Mouse (Mus musculus) gastrocnemius, postnatal 36 days (tissue): ENCODE measurements around the gene Vmn1r85. TPM values are rescaled to one million over a fixed set of nuclear protein-coding genes. Genes with fewer than 3 reads are reported as not detected.

Experiments
- DNase-seq, 2 experiments: peaks; one replicate each; pipeline ENCODE4 v3.0.0; 2022
- intact Hi-C: fragments of 180-260 bp; cut with DNase I; formaldehyde crosslinking; loops from one replicate; pipeline ENCODE4 v1.15.1; 2025
- total RNA-seq, 2 experiments: library from RNA; stranded (reverse); gene quantifications; 2 replicates each; pipeline ENCODE4 v1.2.3; 2021

The Vmn1r85 gene
- total RNA-seq, 2 experiments from 2014 or later, result not detected

GRCm38 (mm10) chr7:13039181-13039580, 55.8 kb downstream of the Vmn1r85 start:
- intact Hi-C loops, result no loop called here
- no peak for DNase-seq

- no peak for DNase-seq
- intact Hi-C loops, result no loop called here
Measured at GRCm38 (mm10) chr7:13038621-13039169, 56.3 kb downstream of the Vmn1r85 start.

GRCm38 (mm10) chr7:13037901-13038555, 56.9 kb downstream of the Vmn1r85 start, which contains the start of gene Ube2m:
Gene Ube2m, minus strand, starts transcription at chr7:13038275.
- intact Hi-C loops, result no loop called here
- peak; percentile 97 to 98 for DNase-seq

- intact Hi-C loops, result no loop called here
- DNase-seq, result peak in 1 of 2 experiments; percentile 36
Measured at GRCm38 (mm10) chr7:13037366-13037765, 57.6 kb downstream of the Vmn1r85 start.

GRCm38 (mm10) chr7:13036806-13037205, 58.2 kb downstream of the Vmn1r85 start:
- intact Hi-C loops, result no loop called here
- no peak for DNase-seq

- intact Hi-C loops, result no loop called here
- no peak for DNase-seq
Measured at GRCm38 (mm10) chr7:13035211-13035855, 59.6 kb downstream of the Vmn1r85 start.

GRCm38 (mm10) chr7:13034148-13034977, 60.6 kb downstream of the Vmn1r85 start, which contains the start of gene Chmp2a:
Gene Chmp2a, minus strand, starts transcription at chr7:13034807.
- peak; percentile 95 to 96 for DNase-seq
- intact Hi-C loops, result no loop called here

GRCm38 (mm10) chr7:13033451-13034147, 61.4 kb downstream of the Vmn1r85 start:
- intact Hi-C loops, result no loop called here
- DNase-seq, result no peak

Other genes with a start within 250 kb of the Vmn1r85 start
- gene Zfp128, start 214.0 kb downstream of the Vmn1r85 start, total RNA-seq, result 1 to 10 TPM; 1.3 to 2.0 TPM
- gene Zscan22, start 197.4 kb downstream of the Vmn1r85 start, total RNA-seq, result 1 to 10 TPM; 2.4 to 2.8 TPM
- gene Rps5, start 172.9 kb downstream of the Vmn1r85 start, total RNA-seq, result 100 to 1,000 TPM; 473 to 557 TPM
- under 1 TPM; 0.22 to 0.51 TPM for gene Rnf225, start 167.8 kb downstream of the Vmn1r85 start, total RNA-seq
- 1 to 10 TPM; 1.7 to 2.2 TPM for gene Zfp324, start 129.3 kb downstream of the Vmn1r85 start, total RNA-seq
- 1 to 10 TPM; 1.7 to 2.5 TPM for gene Zfp446, start 117.3 kb downstream of the Vmn1r85 start, total RNA-seq
- not detected for gene Slc27a5, start 97.0 kb downstream of the Vmn1r85 start, total RNA-seq
- 10 to 100 TPM; 62.1 to 63.2 TPM for gene Trim28, start 96.1 kb downstream of the Vmn1r85 start, total RNA-seq
- gene Zbtb45, start 85.1 kb downstream of the Vmn1r85 start, total RNA-seq, result 1 to 10 TPM; 3.9 to 4.0 TPM
- gene Chmp2a, start 60.4 kb downstream of the Vmn1r85 start, total RNA-seq, result 10 to 100 TPM; 68.7 to 83.7 TPM
- 100 to 1,000 TPM; 131 TPM for gene Ube2m, start 56.9 kb downstream of the Vmn1r85 start, total RNA-seq
- gene Mzf1, start 40.4 kb downstream of the Vmn1r85 start, total RNA-seq, result under 1 TPM; 0.57 to 0.74 TPM
- not detected for gene Vmn1r86, start 24.7 kb upstream of the Vmn1r85 start, total RNA-seq
- not detected for gene Vmn1r87, start 45.0 kb upstream of the Vmn1r85 start, total RNA-seq
- under 1 TPM in 1 of 2 experiments, not detected in 1; 0.13 TPM for gene Vmn1r88, start 64.4 kb upstream of the Vmn1r85 start, total RNA-seq
- gene Vmn1r89, start 117.8 kb upstream of the Vmn1r85 start, total RNA-seq, result not detected
- gene Lig1, start 182.1 kb upstream of the Vmn1r85 start, total RNA-seq, result 1 to 10 TPM; 1.6 to 1.7 TPM
- 1 to 10 TPM; 9.0 to 9.8 TPM for gene Zswim9, start 183.5 kb upstream of the Vmn1r85 start, total RNA-seq
- gene Pla2g4c, start 229.5 kb upstream of the Vmn1r85 start, total RNA-seq, result under 1 TPM; 0.08 to 0.12 TPM